Mouse (Mus musculus): ENCODE measurements around the gene Ahr. TPM values are rescaled to one million over a fixed set of nuclear protein-coding genes. Genes with fewer than 3 reads are reported as not detected.

Ahr gene
- polyA plus RNA-seq, 1 experiment from 2014 or later: 1.9 TPM

- no peaks in the 10 kb centered on the region for H3K4me1 ChIP-seq (replicated peaks; ENCODE audit: control insufficient read depth, insufficient read depth, low read length)
- no peak overlapping the region for H3K4me3 ChIP-seq (replicated peaks; ENCODE audit: low read length)
- H3K4me2 ChIP-seq (ENCODE audit: low read length): no peak overlapping the region
- H3K9ac ChIP-seq (replicated peaks; ENCODE audit: low read depth, low read length): no peak overlapping the region
- H3K9me3 ChIP-seq (ENCODE audit: control insufficient read depth, low read length): no peaks in the 10 kb centered on the region
- H3K36me3 ChIP-seq (ENCODE audit: control insufficient read depth, insufficient read depth): no peaks in the 10 kb centered on the region
- no peak for ATAC-seq
- WGBS: 91% methylated on average over 1 of the region's 1 CpGs
- no peaks in the 10 kb centered on the region for H3K27me3 ChIP-seq (replicated peaks; ENCODE audit: control insufficient read depth, insufficient read depth, low read length)
- no peak overlapping the region for H3K27ac ChIP-seq (ENCODE audit: low read length)
These were observed 71.4 kb downstream of the Ahr start for GRCm38 (mm10) chr12:35463457-35463856.

GRCm38 (mm10) chr12:35462667-35463066, 72.2 kb downstream of the Ahr start:
- Histone ChIP-seq H3K36me3 (ENCODE audit: control insufficient read depth, insufficient read depth) (no peaks in the 10 kb centered on the region), H3K27me3 (replicated peaks; ENCODE audit: control insufficient read depth, insufficient read depth, low read length) (no peaks in the 10 kb centered on the region), H3K9ac (replicated peaks; ENCODE audit: low read depth, low read length) (no peak overlapping the region), H3K27ac (ENCODE audit: low read length) (no peak overlapping the region), H3K9me3 (ENCODE audit: control insufficient read depth, low read length) (no peaks in the 10 kb centered on the region), H3K4me3 (replicated peaks; ENCODE audit: low read length) (no peak overlapping the region), H3K4me1 (replicated peaks; ENCODE audit: control insufficient read depth, insufficient read depth, low read length) (no peaks in the 10 kb centered on the region), H3K4me2 (ENCODE audit: low read length) (no peak overlapping the region)
- 88% methylated on average over 6 of the region's 6 CpGs for WGBS
- no peak for ATAC-seq

- ATAC-seq: no peak
These were observed 75.2 kb downstream of the Ahr start for GRCm38 (mm10) chr12:35459662-35460061.

More at GRCm38 (mm10) chr12:35459662-35460061, 75.2 kb downstream of the Ahr start:
- Histone ChIP-seq H3K9ac (replicated peaks; ENCODE audit: low read depth, low read length) (no peak overlapping the region), H3K4me1 (replicated peaks; ENCODE audit: control insufficient read depth, insufficient read depth, low read length) (no peaks in the 10 kb centered on the region), H3K36me3 (ENCODE audit: control insufficient read depth, insufficient read depth) (no peaks in the 10 kb centered on the region), H3K4me2 (ENCODE audit: low read length) (no peak overlapping the region), H3K27me3 (replicated peaks; ENCODE audit: control insufficient read depth, insufficient read depth, low read length) (no peaks in the 10 kb centered on the region), H3K27ac (ENCODE audit: low read length) (no peak overlapping the region), H3K9me3 (ENCODE audit: control insufficient read depth, low read length) (no peaks in the 10 kb centered on the region), H3K4me3 (replicated peaks; ENCODE audit: low read length) (no peak overlapping the region)
- 90% methylated on average over 3 of the region's 3 CpGs for whole genome bisulfite sequencing
